1 mouse cellular context compared by ENCODE assay signal in genomic region chr9:7292132-7292531, GRCm38 (mm10).
TF ChIP-seq lines count a peak whose summit lies in the region.

No protein-coding gene starts in this region.

TF ChIP-seq in CH12.LX, 34 proteins besides CTCF, POLR2A, EP300 and RAD21 (continued from another document):
- TF ChIP-seq MYC (IDR thresholded peaks at IDR 0.05; ENCODE audit: low read depth, low read length) (0 out of 2 replicates have a peak, but pooled peaks have one; percentile 44), HCFC1 (IDR thresholded peaks at IDR 0.05; ENCODE audit: low read depth, low read length) (no peak), UBTF (IDR thresholded peaks at IDR 0.05; ENCODE audit: low read depth, low read length) (no peak), MAX (IDR thresholded peaks at IDR 0.05; ENCODE audit: low read length) (0 out of 2 replicates have a peak, but pooled peaks have one; percentile 42), KAT2A (IDR thresholded peaks at IDR 0.05; ENCODE audit: insufficient replicate concordance, low read length) (no peak), MAZ (IDR thresholded peaks at IDR 0.05; ENCODE audit: low read depth, low read length) (no peak), POLR2AphosphoS2 (IDR thresholded peaks at IDR 0.05; ENCODE audit: low read depth, low read length) (no peak), ELF1 (IDR thresholded peaks at IDR 0.05; ENCODE audit: low read depth, low read length) (no peak), MXI1 (IDR thresholded peaks at IDR 0.05; ENCODE audit: low read depth, low read length) (no peak)
TF ChIP-seq in CH12.LX: peak in this region for 5.
